19 mouse cellular contexts compared by ENCODE assay signal in the genomic region with DNA sequence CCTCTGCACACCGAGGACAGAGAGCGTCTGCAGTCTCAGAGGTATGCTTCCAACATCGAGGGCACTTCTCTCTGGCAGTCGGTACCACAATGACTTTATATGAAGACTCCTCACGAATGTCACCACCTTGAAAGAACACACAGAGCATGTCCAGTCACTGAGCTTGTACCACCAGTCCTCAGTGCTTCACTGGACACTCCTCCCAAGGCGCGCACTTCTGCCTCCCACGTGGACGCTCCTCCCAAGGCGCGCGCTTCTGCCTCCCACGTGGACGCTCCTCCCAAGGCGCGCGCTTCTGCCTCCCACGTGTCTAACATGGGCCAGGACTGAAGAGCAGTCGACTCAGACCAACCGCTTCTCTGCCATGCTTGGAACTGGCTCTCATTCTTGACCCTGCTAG.
"Had no signal": no experiment of that assay in that cellular context is flagged by ENCODE, and none has a peak within 500 bp of the region (broad histone marks: within the 10 kb centered on the region; RNA-seq: fewer than 3 reads in every experiment).

No protein-coding gene starts in this region.

- H3K9me3 ChIP-seq: liver, embryonic 12.5 days; megakaryocyte, embryonic 14.5 days; midbrain, embryonic 10.5 days; midbrain, embryonic 13.5 days; neural tube, embryonic 13.5 days had no signal

- ATAC-seq: inflammation-experienced regulatory T-cells, adult 6 months; liver, embryonic 12.5 days; lung, postnatal 0 days; midbrain, embryonic 13.5 days; midbrain, embryonic 16.5 days had no signal

- H3K4me1 ChIP-seq: liver, embryonic 12.5 days; megakaryocyte, embryonic 14.5 days; midbrain, embryonic 10.5 days; midbrain, embryonic 13.5 days had no signal

- H3K9ac ChIP-seq: liver, embryonic 12.5 days; lung, embryonic 14.5 days; midbrain, embryonic 13.5 days; neural tube, embryonic 13.5 days had no signal

- H3K4me2 ChIP-seq: liver, embryonic 12.5 days; lung, embryonic 14.5 days; midbrain, embryonic 13.5 days; neural tube, embryonic 13.5 days had no signal

- H3K4me3 ChIP-seq: left cerebral cortex, adult 2 months; liver, embryonic 12.5 days; megakaryocyte, embryonic 14.5 days; midbrain, embryonic 10.5 days; midbrain, embryonic 13.5 days; myocyte; neural tube, embryonic 13.5 days had no signal

- H3K27ac ChIP-seq: left cerebral cortex, adult 2 months; liver, embryonic 12.5 days; midbrain, embryonic 10.5 days; midbrain, embryonic 13.5 days; neural tube, embryonic 13.5 days had no signal

- H3K27me3 ChIP-seq: liver, embryonic 12.5 days; megakaryocyte, embryonic 14.5 days; midbrain, embryonic 13.5 days; neural tube, embryonic 13.5 days had no signal

- DNase-seq: kidney, adult 11 months; kidney, adult 9 months; kidney, postnatal 36 days; layer of hippocampus, postnatal 36 days; lung, embryonic 14.5 days; lung, postnatal 36 days; retina, postnatal 1 day; right cerebral cortex, postnatal 25 days; thymus, postnatal 36 days had no signal
